Mouse (Mus musculus) lung, adult 2 months (tissue): ENCODE results near the gene Lyrm7.

Experiments
- CTCF ChIP-seq: fragments of 200-500 bp; IDR thresholded peaks from 2 replicates; pipeline ENCODE4 v1.5.1; 2011; ENCODE audit warnings: mild to moderate bottlenecking, low read length, control low read depth; ENCODE audit not compliant: insufficient read depth
- POLR2A ChIP-seq: fragments of 200-500 bp; IDR thresholded peaks from 2 replicates; pipeline ENCODE4 v1.6.1; 2011; ENCODE audit warnings: low read depth, mild to moderate bottlenecking, control low read depth, low read length, borderline replicate concordance; ENCODE audit errors: extremely low read depth

GRCm38 (mm10) chr11:54794678-54795077 is 66.0 kb downstream of the Lyrm7 start:
- TF ChIP-seq POLR2A (no peak), CTCF (no peak)
